Mouse (Mus musculus) ES-Bruce4 (cell line): ENCODE measurements at regions not wholly inside any gene's neighbourhood (a gene's known extent, or its start where the extent isn't known, plus 50 kb on each side); places are given as distances from the start of the nearest gene placed in this dataset.

Experiments
- CTCF ChIP-seq: IDR thresholded peaks from one replicate; pipeline ENCODE4 v1.8.1; 2011; ENCODE audit warnings: low read depth, low read length
- EP300 ChIP-seq: IDR thresholded peaks from 2 replicates; pipeline ENCODE4 v1.6.1; 2011; ENCODE audit warnings: low read depth, low read length; ENCODE audit not compliant: insufficient read depth
- POLR2A ChIP-seq: IDR thresholded peaks from one replicate; pipeline ENCODE4 v1.8.1; 2011; ENCODE audit warnings: low read length; ENCODE audit not compliant: insufficient read depth

DNA sequence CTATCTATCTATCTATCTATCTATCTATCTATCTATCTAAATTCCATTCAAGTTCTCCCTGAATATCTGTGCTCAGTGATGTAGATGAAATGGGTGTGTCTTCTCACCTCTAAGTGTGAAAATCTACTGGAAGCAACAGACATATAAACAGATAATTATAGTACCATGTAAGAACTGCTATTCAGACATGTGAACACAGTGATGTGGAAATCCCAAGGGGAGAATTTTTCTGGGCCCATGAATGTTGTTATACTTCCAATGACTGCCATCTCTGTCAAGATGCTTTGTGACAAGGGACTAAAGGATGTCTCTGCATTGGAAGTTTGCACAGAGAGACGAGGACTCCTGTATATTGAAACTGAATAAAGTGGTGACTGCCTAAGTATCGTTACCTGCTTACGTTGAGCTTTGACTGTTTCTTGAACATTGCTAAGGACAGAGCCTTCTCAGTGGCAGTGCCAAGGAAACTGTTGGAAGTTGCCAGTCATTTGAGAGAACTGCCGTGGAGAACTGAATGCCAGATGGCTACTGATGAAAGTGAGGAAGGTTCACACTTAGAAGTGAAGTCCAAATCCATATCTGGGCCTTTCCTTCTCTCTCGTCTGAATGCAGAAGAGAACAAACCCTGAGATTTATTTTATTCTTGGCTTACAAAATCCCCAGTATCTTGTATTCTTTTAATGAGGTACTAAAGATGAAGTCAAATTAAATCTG lies 175.0 kb upstream of the Cd180 start:
- TF ChIP-seq EP300, result no peak
- TF ChIP-seq POLR2A, result no peak
- no peak for TF ChIP-seq CTCF
